ENCODE assay signal across 11 mouse cellular contexts in genomic region chr10:83630899-83631298, GRCm38 (mm10). TPM values are rescaled to one million over a fixed set of nuclear protein-coding genes. Genes with fewer than 3 reads are reported as not detected.
DNase-seq lines count a peak whose midpoint lies in the region; ATAC-seq and TF ChIP-seq lines count a peak whose summit lies in the region.
"Had no signal": no experiment of that assay in that cellular context is flagged by ENCODE, and none has a peak within 500 bp of the region (broad histone marks: within the 10 kb centered on the region; RNA-seq: fewer than 3 reads in every experiment).

No protein-coding gene starts in this region.

- no peak overlapping the region for H3K4me2 ChIP-seq in kidney, embryonic 14.5 days (replicated peaks; ENCODE audit: low read depth, low read length)
- H3K4me2 ChIP-seq in liver, postnatal 0 days (ENCODE audit: low read depth, low read length), result no peak overlapping the region
- H3K4me2 ChIP-seq: embryonic facial prominence, embryonic 15.5 days had no signal

- no peak for ATAC-seq in kidney, embryonic 14.5 days (ENCODE audit: low FRiP score, low TSS enrichment)
- ATAC-seq in liver, postnatal 0 days, result no peak

- H3K9me3 ChIP-seq in kidney, embryonic 14.5 days (ENCODE audit: control insufficient read depth, low read length), result no peaks in the 10 kb centered on the region
- H3K9me3 ChIP-seq in liver, postnatal 0 days (ENCODE audit: low read length), result no peaks in the 10 kb centered on the region
- H3K9me3 ChIP-seq: embryonic facial prominence, embryonic 15.5 days had no signal

- H3K4me3 ChIP-seq in kidney, embryonic 14.5 days (ENCODE audit: low read length), result no peak overlapping the region
- no peak overlapping the region for H3K4me3 ChIP-seq in liver, postnatal 0 days (ENCODE audit: low read depth, low read length)
- H3K4me3 ChIP-seq: embryonic facial prominence, embryonic 15.5 days; myocyte had no signal

- peak; percentile 67 for DNase-seq in layer of hippocampus, adult 9-11 months
- no peak for DNase-seq in layer of hippocampus, postnatal 25 days (ENCODE audit: extremely low spot score in 1 of 2, low spot score in 1 of 2)
- peak; percentile 94 for DNase-seq in brain, embryonic 14.5 days (ENCODE audit: low read depth)
- peak; percentile 96 for DNase-seq in cerebellum, adult 11-12 months
- DNase-seq in heart, postnatal 4 days, result peak; percentile 66
- no peak for DNase-seq in liver, postnatal 0 days
- DNase-seq: kidney, postnatal 4 days had no signal

- TF ChIP-seq POLR2A in brain, embryonic 14.5 days (IDR thresholded peaks at IDR 0.05; ENCODE audit: borderline replicate concordance, extremely low read depth, insufficient read depth, insufficient read length, poor library complexity, severe bottlenecking), result no peak

- no peak for TF ChIP-seq CTCF in brain, embryonic 14.5 days (IDR thresholded peaks at IDR 0.05; ENCODE audit: borderline replicate concordance, extremely low read depth, insufficient read depth, insufficient read length)
- no peak for TF ChIP-seq CTCF in liver, postnatal 0 days (IDR thresholded peaks at IDR 0.05; ENCODE audit: low read depth)

- TF ChIP-seq EP300 in liver, postnatal 0 days (IDR thresholded peaks at IDR 0.05; ENCODE audit: low read depth), result no peak

- H3K27ac ChIP-seq in kidney, embryonic 14.5 days (ENCODE audit: low read depth, low read length), result no peak overlapping the region
- H3K27ac ChIP-seq in liver, postnatal 0 days (ENCODE audit: low read depth), result no peak overlapping the region
- H3K27ac ChIP-seq: embryonic facial prominence, embryonic 15.5 days; liver, embryonic 14.5 days had no signal

- WGBS in kidney, embryonic 14.5 days, result 79% methylated on average over 3 of the region's 3 CpGs
- WGBS in liver, postnatal 0 days (ENCODE audit: insufficient replicate concordance), result 64% methylated on average over 3 of the region's 3 CpGs

- H3K9ac ChIP-seq in kidney, embryonic 14.5 days (ENCODE audit: low read depth, low read length), result no peak overlapping the region
- H3K9ac ChIP-seq in liver, postnatal 0 days (replicated peaks), result no peak overlapping the region
- H3K9ac ChIP-seq: embryonic facial prominence, embryonic 15.5 days; liver, embryonic 14.5 days had no signal

- peaks cover 16% of the 10 kb centered on the region for H3K4me1 ChIP-seq in kidney, embryonic 14.5 days (ENCODE audit: control insufficient read depth, insufficient read depth, low read length)
- peaks cover 6% of the 10 kb centered on the region for H3K4me1 ChIP-seq in liver, postnatal 0 days (ENCODE audit: insufficient read depth)

- peaks cover 5% of the 10 kb centered on the region; the same call in 1 of the 2 replicates for H3K36me3 ChIP-seq in kidney, embryonic 14.5 days (ENCODE audit: control insufficient read depth, insufficient read depth, low read length)
- peaks cover 11% of the 10 kb centered on the region; the same call in 1 of the 2 replicates for H3K36me3 ChIP-seq in liver, postnatal 0 days (replicated peaks; ENCODE audit: insufficient read depth, low read length)

- H3K27me3 ChIP-seq in kidney, embryonic 14.5 days (ENCODE audit: control insufficient read depth, insufficient read depth, low read length), result no peaks in the 10 kb centered on the region
- H3K27me3 ChIP-seq in liver, postnatal 0 days (ENCODE audit: insufficient read depth, low read length), result no peaks in the 10 kb centered on the region
- H3K27me3 ChIP-seq: embryonic facial prominence, embryonic 15.5 days had no signal

RNA-seq across cellular contexts. Expression of gene Appl2, which starts 17.6 kb away (rescaled TPM):
- 10 to 100 TPM; 65.5 to 76.2 TPM for total RNA-seq in layer of hippocampus, postnatal 25 days (2021)
- polyA plus RNA-seq in brain, embryonic 14.5 days (2012; rRNA removed), result 16.1 and 36.8 TPM in 2 replicates
- 10 to 100 TPM; 31.6 to 35.5 TPM for total RNA-seq in heart, postnatal 4 days (2021)
- polyA plus RNA-seq in kidney, embryonic 14.5 days (2014; fragmentation: Nextera tagmentation; extraction: Ambion mirVana), result 16.8 and 40.2 TPM in 2 replicates
- polyA plus RNA-seq in liver, postnatal 0 days (2015; fragmentation: Nextera tagmentation; extraction: Ambion mirVana), result 7.8 and 9.2 TPM in 2 replicates

Comparison
In these comparisons a context has a peak if more than half of its experiments do, and no peak if none do; other contexts are left out.
1. DNase-seq: peak in layer of hippocampus, adult 9-11 months (single experiment), brain, embryonic 14.5 days (single experiment), cerebellum, adult 11-12 months (single experiment) and heart, postnatal 4 days (single experiment); none in layer of hippocampus, postnatal 25 days (0 of 2) and liver, postnatal 0 days (single experiment).